19 mouse cellular contexts compared by ENCODE assay signal in genomic region chr3:42201373-42201772, GRCm38 (mm10).
"Had no signal": no experiment of that assay in that cellular context is flagged by ENCODE, and none has a peak within 500 bp of the region (broad histone marks: within the 10 kb centered on the region; RNA-seq: fewer than 3 reads in every experiment).

No protein-coding gene starts in this region.

- H3K27ac ChIP-seq: liver, embryonic 12.5 days; liver, embryonic 14.5 days; lung, embryonic 15.5 days; macrophage; midbrain, embryonic 13.5 days; midbrain, embryonic 15.5 days; neural tube, embryonic 13.5 days; neural tube, embryonic 15.5 days had no signal

- H3K4me3 ChIP-seq: liver, embryonic 12.5 days; lung, embryonic 15.5 days; megakaryocyte, embryonic 14.5 days; midbrain, embryonic 13.5 days; midbrain, embryonic 15.5 days; myocyte; neural tube, embryonic 13.5 days; neural tube, embryonic 15.5 days had no signal

- H3K9me3 ChIP-seq: liver, embryonic 12.5 days; lung, embryonic 15.5 days; midbrain, embryonic 13.5 days; midbrain, embryonic 15.5 days; neural tube, embryonic 13.5 days; neural tube, embryonic 15.5 days had no signal

- ATAC-seq: liver, embryonic 12.5 days; midbrain, embryonic 13.5 days; midbrain, embryonic 15.5 days had no signal

- DNase-seq: retina, postnatal 1 day; right cerebral cortex, adult 18-20 months; right cerebral cortex, postnatal 25 days; right cerebral cortex, postnatal 4 days; spleen, adult 18-20 months; thymus, adult 18-20 months; thymus, postnatal 14 days; thymus, postnatal 36 days had no signal

- H3K36me3 ChIP-seq: liver, embryonic 12.5 days; lung, embryonic 15.5 days; midbrain, embryonic 13.5 days; midbrain, embryonic 15.5 days; neural tube, embryonic 13.5 days; neural tube, embryonic 15.5 days had no signal

- H3K27me3 ChIP-seq: liver, embryonic 12.5 days; lung, embryonic 15.5 days; megakaryocyte, embryonic 14.5 days; midbrain, embryonic 13.5 days; midbrain, embryonic 15.5 days; neural tube, embryonic 13.5 days; neural tube, embryonic 15.5 days had no signal

- H3K4me2 ChIP-seq: liver, embryonic 12.5 days; lung, embryonic 15.5 days; midbrain, embryonic 11.5 days; midbrain, embryonic 13.5 days; midbrain, embryonic 15.5 days; neural tube, embryonic 13.5 days; neural tube, embryonic 15.5 days had no signal

- H3K4me1 ChIP-seq: liver, embryonic 12.5 days; lung, embryonic 15.5 days; megakaryocyte, embryonic 14.5 days; midbrain, embryonic 13.5 days; midbrain, embryonic 15.5 days; neural tube, embryonic 13.5 days; neural tube, embryonic 15.5 days had no signal

- H3K9ac ChIP-seq: liver, embryonic 12.5 days; liver, embryonic 14.5 days; lung, embryonic 15.5 days; midbrain, embryonic 13.5 days; midbrain, embryonic 15.5 days; neural tube, embryonic 13.5 days; neural tube, embryonic 15.5 days had no signal
